Mouse (Mus musculus): ENCODE measurements around the gene Mycl. TPM values are rescaled to one million over a fixed set of nuclear protein-coding genes. Genes with fewer than 3 reads are reported as not detected.

Gene Mycl
- polyA plus RNA-seq, 1 experiment from 2014 or later, result 1.4 TPM

- peaks cover 46% of the 10 kb centered on the region for H3K36me3 ChIP-seq
- WGBS, result 100% methylated on average over 1 of the region's 1 CpGs
These were observed 27.4 kb downstream of the Mycl start for GRCm38 (mm10) chr4:123022896-123023295.

GRCm38 (mm10) chr4:123025418-123025817, 30.0 kb downstream of the Mycl start:
- Histone ChIP-seq H3K9me3 (no peaks in the 10 kb centered on the region), H3K9ac (no peak overlapping the region), H3K27ac (replicated peaks) (no peak overlapping the region), H3K4me3 (no peak overlapping the region), H3K27me3 (replicated peaks) (no peaks in the 10 kb centered on the region), H3K4me1 (peaks cover 14% of the 10 kb centered on the region; the same call in 1 of the 2 replicates), H3K36me3 (peaks cover 52% of the 10 kb centered on the region), H3K4me2 (no peak overlapping the region)
- 63% methylated on average over 2 of the region's 2 CpGs for WGBS
- ATAC-seq (ENCODE audit: extremely low read depth, insufficient number of reproducible peaks, low FRiP score, low TSS enrichment), result no peak

More at GRCm38 (mm10) chr4:123022896-123023295, 27.4 kb downstream of the Mycl start:
- Histone ChIP-seq H3K4me2 (no peak overlapping the region), H3K4me3 (no peak overlapping the region), H3K9ac (no peak overlapping the region), H3K27me3 (replicated peaks) (no peaks in the 10 kb centered on the region), H3K27ac (replicated peaks) (no peak overlapping the region), H3K4me1 (peaks cover 27% of the 10 kb centered on the region), H3K9me3 (no peaks in the 10 kb centered on the region)
- no peak for ATAC-seq (ENCODE audit: extremely low read depth, insufficient number of reproducible peaks, low FRiP score, low TSS enrichment)

- Histone ChIP-seq H3K9me3 (no peaks in the 10 kb centered on the region), H3K27ac (replicated peaks) (no peak overlapping the region), H3K36me3 (peaks cover 54% of the 10 kb centered on the region), H3K4me2 (no peak overlapping the region), H3K4me3 (no peak overlapping the region), H3K4me1 (peaks cover 14% of the 10 kb centered on the region; the same call in 1 of the 2 replicates), H3K27me3 (replicated peaks) (no peaks in the 10 kb centered on the region), H3K9ac (no peak overlapping the region)
- ATAC-seq (ENCODE audit: extremely low read depth, insufficient number of reproducible peaks, low FRiP score, low TSS enrichment), result no peak
- WGBS, result 92% methylated on average over 13 of the region's 13 CpGs
These were observed 30.7 kb downstream of the Mycl start for GRCm38 (mm10) chr4:123026161-123026560.

GRCm38 (mm10) chr4:123026597-123026996, 31.1 kb downstream of the Mycl start:
- no peak overlapping the region for H3K27ac ChIP-seq (replicated peaks)
- H3K4me3 ChIP-seq, result no peak overlapping the region
- 79% methylated on average over 4 of the region's 4 CpGs for WGBS
- no peaks in the 10 kb centered on the region for H3K9me3 ChIP-seq
- peaks cover 54% of the 10 kb centered on the region for H3K36me3 ChIP-seq
- H3K4me2 ChIP-seq, result no peak overlapping the region
- no peak for ATAC-seq (ENCODE audit: extremely low read depth, insufficient number of reproducible peaks, low FRiP score, low TSS enrichment)
- no peak overlapping the region for H3K9ac ChIP-seq
- H3K4me1 ChIP-seq, result peaks cover 14% of the 10 kb centered on the region; the same call in 1 of the 2 replicates
- H3K27me3 ChIP-seq (replicated peaks), result no peaks in the 10 kb centered on the region

- no peak for ATAC-seq (ENCODE audit: extremely low read depth, insufficient number of reproducible peaks, low FRiP score, low TSS enrichment)
- H3K4me2 ChIP-seq, result no peak overlapping the region
- peaks cover 22% of the 10 kb centered on the region for H3K4me1 ChIP-seq
- no peaks in the 10 kb centered on the region for H3K27me3 ChIP-seq (replicated peaks)
- H3K9ac ChIP-seq, result no peak overlapping the region
- 83% methylated on average over 2 of the region's 2 CpGs for WGBS
- peaks cover 44% of the 10 kb centered on the region for H3K36me3 ChIP-seq
- H3K4me3 ChIP-seq, result no peak overlapping the region
- H3K27ac ChIP-seq (replicated peaks), result no peak overlapping the region
- H3K9me3 ChIP-seq, result no peaks in the 10 kb centered on the region
These were observed 39.4 kb downstream of the Mycl start for GRCm38 (mm10) chr4:123034841-123035240.

- Histone ChIP-seq H3K9ac (no peak overlapping the region), H3K4me2 (no peak overlapping the region), H3K27me3 (replicated peaks) (no peaks in the 10 kb centered on the region), H3K9me3 (no peaks in the 10 kb centered on the region), H3K4me1 (peaks cover 22% of the 10 kb centered on the region), H3K4me3 (no peak overlapping the region), H3K36me3 (peaks cover 50% of the 10 kb centered on the region), H3K27ac (replicated peaks) (no peak overlapping the region)
- ATAC-seq (ENCODE audit: extremely low read depth, insufficient number of reproducible peaks, low FRiP score, low TSS enrichment), result no peak
- WGBS, result 46% methylated on average over 2 of the region's 2 CpGs
These were observed 40.2 kb downstream of the Mycl start for GRCm38 (mm10) chr4:123035636-123036035.

- Histone ChIP-seq H3K4me2 (no peak overlapping the region), H3K4me3 (no peak overlapping the region), H3K9ac (no peak overlapping the region), H3K27ac (replicated peaks) (no peak overlapping the region), H3K9me3 (no peaks in the 10 kb centered on the region), H3K27me3 (replicated peaks) (no peaks in the 10 kb centered on the region), H3K4me1 (peaks cover 23% of the 10 kb centered on the region), H3K36me3 (peaks cover 40% of the 10 kb centered on the region)
- no peak for ATAC-seq (ENCODE audit: extremely low read depth, insufficient number of reproducible peaks, low FRiP score, low TSS enrichment)
- WGBS, result 69% methylated on average over 3 of the region's 3 CpGs
These were observed 41.3 kb downstream of the Mycl start for GRCm38 (mm10) chr4:123036710-123037109.

- 85% methylated on average over 6 of the region's 6 CpGs for WGBS
- H3K36me3 ChIP-seq, result peaks cover 53% of the 10 kb centered on the region
- ATAC-seq (ENCODE audit: extremely low read depth, insufficient number of reproducible peaks, low FRiP score, low TSS enrichment), result no peak
These were observed 45.7 kb downstream of the Mycl start for GRCm38 (mm10) chr4:123041131-123041530.

GRCm38 (mm10) chr4:123043858-123044257, 48.4 kb downstream of the Mycl start:
- WGBS, result 76% methylated on average over 1 of the region's 1 CpGs

More at GRCm38 (mm10) chr4:123041131-123041530, 45.7 kb downstream of the Mycl start:
- Histone ChIP-seq H3K9ac (no peak overlapping the region), H3K9me3 (no peaks in the 10 kb centered on the region), H3K27me3 (replicated peaks) (no peaks in the 10 kb centered on the region), H3K4me1 (peaks cover 20% of the 10 kb centered on the region), H3K27ac (replicated peaks) (no peak overlapping the region), H3K4me2 (no peak overlapping the region), H3K4me3 (no peak overlapping the region)

GRCm38 (mm10) chr4:123044842-123045241, 49.4 kb downstream of the Mycl start:
- 86% methylated on average over 4 of the region's 4 CpGs for WGBS
- no peak overlapping the region for H3K27ac ChIP-seq (replicated peaks)
- H3K36me3 ChIP-seq, result peaks cover 76% of the 10 kb centered on the region
- no peak for ATAC-seq (ENCODE audit: extremely low read depth, insufficient number of reproducible peaks, low FRiP score, low TSS enrichment)
- H3K4me1 ChIP-seq, result peaks cover 36% of the 10 kb centered on the region
- H3K9ac ChIP-seq, result no peak overlapping the region
- no peaks in the 10 kb centered on the region for H3K9me3 ChIP-seq
- no peak overlapping the region for H3K4me3 ChIP-seq
- no peak overlapping the region for H3K4me2 ChIP-seq
- H3K27me3 ChIP-seq (replicated peaks), result 0 out of 2 replicates have a peak, but pooled peaks cover 16% of the 10 kb centered on the region

More at GRCm38 (mm10) chr4:123043858-123044257, 48.4 kb downstream of the Mycl start:
- no peak for ATAC-seq (ENCODE audit: extremely low read depth, insufficient number of reproducible peaks, low FRiP score, low TSS enrichment)
- Histone ChIP-seq H3K4me2 (no peak overlapping the region), H3K4me3 (no peak overlapping the region), H3K27ac (replicated peaks) (no peak overlapping the region), H3K27me3 (replicated peaks) (0 out of 2 replicates have a peak, but pooled peaks cover 12% of the 10 kb centered on the region), H3K9ac (no peak overlapping the region), H3K9me3 (no peaks in the 10 kb centered on the region), H3K36me3 (peaks cover 74% of the 10 kb centered on the region), H3K4me1 (peaks cover 27% of the 10 kb centered on the region)

- peaks cover 68% of the 10 kb centered on the region for H3K36me3 ChIP-seq
These were observed 50.8 kb downstream of the Mycl start for GRCm38 (mm10) chr4:123046300-123046699.

GRCm38 (mm10) chr4:123050681-123051211, 55.3 kb downstream of the Mycl start:
- Histone ChIP-seq H3K9me3 (no peaks in the 10 kb centered on the region), H3K27ac (replicated peaks) (peak overlapping the region; percentile 64; the same call in 1 of the 2 replicates), H3K4me2 (peak overlapping the region; percentile 9; the same call in 1 of the 2 replicates), H3K4me3 (no peak overlapping the region), H3K27me3 (replicated peaks) (peaks cover 41% of the 10 kb centered on the region), H3K4me1 (peaks cover 55% of the 10 kb centered on the region), H3K9ac (no peak overlapping the region), H3K36me3 (peaks cover 81% of the 10 kb centered on the region)
- ATAC-seq (ENCODE audit: extremely low read depth, insufficient number of reproducible peaks, low FRiP score, low TSS enrichment), result peak; percentile 83; the same call in 1 of the 2 replicates
- 25% methylated on average over 5 of the region's 5 CpGs for WGBS

More at GRCm38 (mm10) chr4:123046300-123046699, 50.8 kb downstream of the Mycl start:
- 0 out of 2 replicates have a peak, but pooled peaks cover 17% of the 10 kb centered on the region for H3K27me3 ChIP-seq (replicated peaks)
- no peak overlapping the region for H3K27ac ChIP-seq (replicated peaks)
- no peak for ATAC-seq (ENCODE audit: extremely low read depth, insufficient number of reproducible peaks, low FRiP score, low TSS enrichment)
- no peak overlapping the region for H3K9ac ChIP-seq
- 77% methylated on average over 3 of the region's 3 CpGs for WGBS
- H3K4me1 ChIP-seq, result peaks cover 51% of the 10 kb centered on the region
- H3K4me3 ChIP-seq, result no peak overlapping the region
- H3K4me2 ChIP-seq, result no peak overlapping the region
- no peaks in the 10 kb centered on the region for H3K9me3 ChIP-seq
